Mouse (Mus musculus) kidney, postnatal 14 days (tissue): ENCODE data around the gene Isy1.

Experiments
- DNase-seq: peaks from one replicate; pipeline ENCODE4 v3.0.0; 2022; ENCODE audit warnings: mixed read lengths

Gene Isy1

DNA sequence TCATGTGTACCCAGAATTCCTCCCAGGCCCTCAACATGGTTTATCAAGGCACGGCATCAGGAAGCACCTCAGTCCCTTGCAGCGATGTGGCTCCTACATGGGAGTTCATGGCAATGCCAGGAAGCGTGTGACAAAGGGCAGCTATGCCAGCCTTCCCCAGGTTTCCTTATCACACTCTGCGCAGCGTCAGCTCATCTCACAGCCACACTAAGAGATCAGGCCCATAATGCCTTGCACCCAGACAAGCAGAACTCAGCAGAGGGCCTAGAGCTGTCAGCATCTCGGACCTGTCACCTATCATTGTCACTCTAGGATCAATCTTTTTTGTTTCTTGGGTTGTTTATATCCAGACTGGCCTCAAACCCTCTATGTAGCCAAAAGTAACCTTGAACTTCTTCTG lies 39.0 kb downstream of the Isy1 start:
- DNase-seq = no peak

DNA sequence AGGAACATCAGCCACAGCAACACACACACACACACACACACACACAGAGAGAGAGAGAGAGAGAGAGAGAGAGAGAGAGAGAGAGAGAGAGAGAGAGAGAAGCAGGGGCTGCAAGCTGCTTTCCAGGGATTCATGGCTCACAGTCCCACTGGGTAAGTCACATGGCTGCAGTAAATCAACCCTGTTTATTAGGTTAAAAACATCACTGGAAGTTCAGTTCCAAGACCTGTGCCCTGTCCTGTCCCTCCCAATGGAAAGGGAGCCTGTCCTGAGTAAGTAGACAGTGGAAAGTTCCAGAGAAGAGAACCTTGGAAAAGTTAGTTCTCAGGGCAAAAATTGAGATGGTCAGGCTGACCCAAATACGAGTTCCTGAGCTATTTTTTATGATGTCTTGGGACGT lies 41.3 kb downstream of the Isy1 start:
- DNase-seq = peak; percentile 39

DNA sequence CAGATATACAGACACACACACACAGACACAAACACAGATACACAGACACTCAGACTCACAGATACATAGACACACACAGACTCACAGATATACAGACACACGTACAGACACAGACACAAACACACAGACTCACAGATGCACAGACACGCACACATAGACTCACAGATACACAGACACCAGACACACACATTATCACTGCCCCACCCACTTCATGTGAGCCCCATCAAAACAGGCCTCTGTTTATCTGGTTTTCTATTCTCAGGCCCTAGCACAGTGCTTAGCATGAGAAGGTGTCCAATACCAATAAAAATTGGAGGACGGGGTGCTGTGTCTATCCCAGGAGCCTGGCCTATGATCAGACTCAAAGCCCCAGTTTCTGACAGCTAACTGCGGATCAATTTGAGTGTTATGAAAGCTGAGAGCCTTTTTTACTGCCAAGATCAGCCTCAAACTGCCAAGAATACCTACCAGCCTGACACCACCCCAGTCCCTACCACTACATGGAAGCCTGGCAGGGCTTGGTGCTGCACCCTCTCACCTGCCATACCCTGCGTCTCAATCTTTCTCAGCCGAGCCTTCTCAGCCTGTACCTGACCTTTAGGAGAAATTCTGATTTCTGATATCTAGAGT lies 42.2 kb downstream of the Isy1 start:
- no peak for DNase-seq

DNA sequence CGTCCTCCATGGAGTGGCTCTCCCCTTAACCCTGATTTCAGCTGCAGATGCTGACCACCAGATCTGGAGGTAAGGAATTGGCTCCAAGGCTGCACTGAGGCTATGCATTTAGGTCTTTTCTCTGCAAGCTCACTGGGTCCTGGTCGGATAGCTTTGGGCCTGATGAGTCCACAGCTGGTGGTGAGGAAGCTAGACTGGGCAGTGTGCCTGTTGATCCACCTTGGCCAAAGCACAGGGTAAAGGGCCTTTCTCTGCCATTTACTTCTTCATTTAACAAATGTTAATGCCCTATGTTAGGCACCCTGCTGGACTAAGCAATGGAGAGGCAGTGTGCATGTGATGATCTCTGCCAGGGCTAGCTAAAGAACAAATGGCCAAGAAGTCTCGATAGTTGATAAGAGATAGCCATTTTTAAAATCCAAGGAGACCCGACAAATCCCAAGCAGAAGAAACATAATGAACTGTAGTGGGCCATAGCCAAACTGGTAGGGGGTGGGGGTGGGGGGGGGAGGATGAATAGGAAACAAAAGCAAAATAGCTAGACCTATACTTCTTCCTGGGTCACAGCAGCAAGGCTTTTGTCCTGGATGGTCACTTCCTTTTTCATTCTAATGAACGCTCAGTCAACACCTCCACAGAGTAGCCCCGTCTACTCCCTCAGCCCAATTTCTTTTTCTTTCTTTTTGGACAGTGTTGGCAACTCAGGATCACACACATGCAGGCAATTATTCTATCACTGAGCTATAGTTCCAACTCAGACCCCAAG lies 43.0 kb downstream of the Isy1 start:
- DNase-seq = no peak

DNA sequence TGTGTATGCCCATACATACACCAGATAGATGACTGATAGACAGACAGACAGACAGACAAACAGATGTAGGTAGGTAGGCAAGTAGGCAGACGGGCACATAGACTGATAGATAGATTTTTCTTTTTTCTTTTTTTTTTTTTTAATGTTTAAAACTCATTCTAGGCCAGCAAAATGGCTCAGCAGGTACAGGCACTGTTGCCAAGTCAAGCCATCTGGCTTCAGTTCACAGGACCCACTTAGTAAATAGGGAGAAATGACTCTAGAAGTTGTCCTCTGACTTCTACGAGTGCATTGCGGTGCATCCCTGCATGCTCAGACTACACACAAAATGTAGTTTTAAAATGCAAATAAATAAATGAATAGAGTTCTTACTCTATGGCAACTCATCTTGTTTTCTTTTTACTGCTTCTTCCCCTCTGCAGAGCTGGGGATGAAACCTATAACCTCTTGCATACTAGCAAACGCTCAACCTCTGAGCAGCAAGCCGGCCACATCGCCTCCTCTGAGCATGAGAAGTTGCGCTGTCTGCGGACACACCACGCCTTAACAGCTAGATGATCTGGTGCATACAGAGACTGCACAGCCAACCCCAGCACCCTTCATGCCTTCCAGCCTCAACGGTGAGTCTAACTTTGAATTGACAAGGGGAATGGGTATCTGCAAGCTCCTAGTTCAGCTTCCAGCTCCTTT lies 44.6 kb downstream of the Isy1 start:
- DNase-seq = no peak

- DNase-seq = no peak
Measured at GRCm38 (mm10) chr6:87791826-87792225, 46.8 kb downstream of the Isy1 start.

GRCm38 (mm10) chr6:87790779-87791480 lies 47.7 kb downstream of the Isy1 start:
- DNase-seq = peak; percentile 35

- DNase-seq = no peak
Measured at GRCm38 (mm10) chr6:87789791-87790190, 48.8 kb downstream of the Isy1 start.

DNA sequence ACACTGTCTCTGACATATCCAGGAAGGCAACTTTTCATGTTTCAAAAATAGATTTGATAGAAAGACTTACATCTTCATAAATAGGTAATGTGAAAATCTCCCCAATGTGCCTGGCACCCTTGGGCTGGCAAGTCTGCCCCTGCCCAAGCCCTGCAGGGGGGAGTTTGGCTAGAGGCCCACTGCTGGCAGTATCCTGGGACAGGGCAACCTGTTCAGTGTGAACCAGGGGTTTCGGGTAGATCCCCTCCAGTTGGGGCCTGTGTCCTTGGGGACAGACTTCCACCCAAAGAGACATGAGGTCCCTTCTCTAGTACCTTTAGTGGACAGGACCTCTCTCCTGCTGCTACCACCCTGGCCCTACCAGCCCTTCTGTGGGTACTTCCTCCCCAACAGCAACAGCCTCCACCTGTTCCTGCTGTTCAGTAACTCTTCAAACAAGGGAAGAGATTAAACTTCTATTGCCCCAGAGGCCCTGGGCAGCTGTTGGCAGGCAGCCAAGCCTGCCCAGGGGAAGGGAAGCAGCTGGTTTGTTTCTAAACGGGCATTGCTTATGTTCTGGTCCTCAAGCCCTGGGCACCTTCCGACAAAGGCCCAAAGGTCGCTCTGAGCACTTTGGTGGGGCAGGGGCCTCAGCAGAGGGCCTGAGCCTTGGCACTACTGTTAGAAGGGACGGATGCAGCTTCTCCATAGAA lies 49.6 kb downstream of the Isy1 start:
- DNase-seq = peak; percentile 80

DNA sequence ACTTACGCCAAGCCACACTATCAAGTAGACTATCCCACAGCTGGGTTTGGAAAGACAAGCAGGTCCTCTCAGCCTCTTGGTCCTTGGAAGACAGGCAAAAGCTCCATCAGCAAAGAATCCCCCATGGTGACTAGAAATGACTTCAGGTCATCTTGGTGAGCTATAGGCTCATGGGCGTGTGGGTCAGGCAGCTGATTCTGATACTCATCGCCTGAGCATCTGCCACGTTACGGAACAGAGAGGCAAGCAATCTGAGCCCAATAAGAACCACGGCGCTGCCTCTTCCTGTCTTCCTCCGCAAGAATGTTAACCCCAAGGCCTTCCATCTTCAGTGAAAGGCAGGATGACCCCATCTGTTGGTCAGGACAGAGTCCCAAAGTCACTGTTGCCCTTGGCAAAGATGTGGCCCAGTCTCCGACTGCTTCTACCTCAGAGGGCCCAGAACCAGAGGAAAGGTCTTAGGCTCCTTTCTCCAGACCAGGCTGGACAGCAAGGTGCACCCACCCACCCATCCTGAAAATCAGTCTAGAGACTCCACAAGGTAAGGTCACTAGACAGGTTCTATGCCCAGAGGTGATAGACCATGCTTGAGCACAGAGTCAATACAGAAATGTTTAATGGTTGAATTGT lies 50.2 kb downstream of the Isy1 start:
- no peak for DNase-seq

DNA sequence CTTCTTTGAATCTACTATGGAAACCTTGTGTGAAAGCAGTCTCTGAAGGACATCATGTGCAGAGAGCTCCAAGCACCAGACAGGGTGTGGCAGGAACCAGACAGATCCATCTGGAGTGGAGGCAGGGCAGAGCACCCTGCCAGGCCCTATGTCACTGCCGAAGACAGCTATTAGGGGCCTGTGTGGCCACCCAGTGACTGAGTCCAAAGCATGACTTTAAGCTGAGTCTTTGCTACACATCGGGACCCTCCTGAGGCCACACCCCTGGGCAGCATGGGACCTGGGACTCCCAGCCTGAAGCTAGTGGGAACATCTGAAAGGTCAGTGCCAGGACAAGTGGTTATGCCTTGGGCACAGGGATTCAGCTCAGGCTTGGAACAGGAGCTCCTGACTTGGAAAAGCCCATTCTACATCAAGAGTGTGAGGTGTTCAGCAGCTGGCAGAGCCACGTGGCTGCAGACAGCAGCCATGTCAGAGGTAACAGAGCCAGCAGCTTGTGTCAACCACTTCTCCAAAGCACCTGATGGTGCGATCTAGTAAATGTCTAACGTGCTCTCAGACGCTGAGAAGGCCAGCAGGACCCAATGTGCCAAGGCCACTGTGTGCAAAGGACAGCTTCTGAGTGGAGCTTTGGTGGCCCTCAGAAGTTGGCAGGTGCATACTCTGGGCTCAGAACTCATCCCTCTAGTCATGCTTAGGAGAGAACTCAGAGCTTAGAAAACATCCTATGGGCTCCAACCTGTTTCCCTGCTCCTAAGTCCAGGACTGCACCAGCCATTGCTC lies 51.3 kb downstream of the Isy1 start:
- DNase-seq = no peak

- DNase-seq = no peak
Measured at GRCm38 (mm10) chr6:87786621-87787020, 52.0 kb downstream of the Isy1 start.

- DNase-seq = no peak
Measured at GRCm38 (mm10) chr6:87784033-87784432, 54.6 kb downstream of the Isy1 start.

DNA sequence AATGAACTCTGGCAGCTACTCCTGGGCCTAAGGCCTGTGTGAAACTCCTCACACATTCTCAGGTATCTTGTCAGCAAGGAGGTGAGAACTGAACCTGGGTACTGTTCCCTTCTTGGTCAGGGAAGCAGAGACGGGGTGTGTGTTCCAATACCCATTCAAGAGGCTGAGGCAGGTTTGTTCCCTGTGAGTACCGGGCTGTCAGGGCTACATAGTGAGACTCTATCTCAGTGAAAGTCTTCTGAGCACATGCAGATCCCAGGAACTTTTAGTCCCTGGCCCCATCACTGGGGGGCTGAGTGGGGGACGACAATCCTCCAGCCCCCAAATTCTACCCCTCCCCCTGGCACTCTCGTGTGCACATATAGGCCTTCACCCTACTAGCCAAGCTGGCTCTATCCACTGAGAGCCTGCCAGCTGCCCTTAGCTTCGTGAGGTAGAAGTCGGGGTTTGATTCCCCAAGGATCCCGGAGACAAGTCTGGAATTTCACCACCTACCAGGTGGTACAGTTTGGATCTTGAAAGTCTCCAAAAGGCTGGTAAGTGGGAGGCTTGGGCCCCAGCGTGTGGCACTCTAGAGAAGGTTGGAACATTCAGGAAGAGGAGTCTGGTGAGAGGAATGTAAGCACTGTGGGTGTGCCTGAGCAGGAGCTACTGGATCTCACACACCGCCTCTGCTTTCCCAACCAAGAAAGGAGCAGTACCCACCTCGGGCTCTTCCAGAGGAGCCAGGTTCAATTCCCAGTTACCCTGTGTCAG lies 57.9 kb downstream of the Isy1 start:
- DNase-seq = no peak

DNA sequence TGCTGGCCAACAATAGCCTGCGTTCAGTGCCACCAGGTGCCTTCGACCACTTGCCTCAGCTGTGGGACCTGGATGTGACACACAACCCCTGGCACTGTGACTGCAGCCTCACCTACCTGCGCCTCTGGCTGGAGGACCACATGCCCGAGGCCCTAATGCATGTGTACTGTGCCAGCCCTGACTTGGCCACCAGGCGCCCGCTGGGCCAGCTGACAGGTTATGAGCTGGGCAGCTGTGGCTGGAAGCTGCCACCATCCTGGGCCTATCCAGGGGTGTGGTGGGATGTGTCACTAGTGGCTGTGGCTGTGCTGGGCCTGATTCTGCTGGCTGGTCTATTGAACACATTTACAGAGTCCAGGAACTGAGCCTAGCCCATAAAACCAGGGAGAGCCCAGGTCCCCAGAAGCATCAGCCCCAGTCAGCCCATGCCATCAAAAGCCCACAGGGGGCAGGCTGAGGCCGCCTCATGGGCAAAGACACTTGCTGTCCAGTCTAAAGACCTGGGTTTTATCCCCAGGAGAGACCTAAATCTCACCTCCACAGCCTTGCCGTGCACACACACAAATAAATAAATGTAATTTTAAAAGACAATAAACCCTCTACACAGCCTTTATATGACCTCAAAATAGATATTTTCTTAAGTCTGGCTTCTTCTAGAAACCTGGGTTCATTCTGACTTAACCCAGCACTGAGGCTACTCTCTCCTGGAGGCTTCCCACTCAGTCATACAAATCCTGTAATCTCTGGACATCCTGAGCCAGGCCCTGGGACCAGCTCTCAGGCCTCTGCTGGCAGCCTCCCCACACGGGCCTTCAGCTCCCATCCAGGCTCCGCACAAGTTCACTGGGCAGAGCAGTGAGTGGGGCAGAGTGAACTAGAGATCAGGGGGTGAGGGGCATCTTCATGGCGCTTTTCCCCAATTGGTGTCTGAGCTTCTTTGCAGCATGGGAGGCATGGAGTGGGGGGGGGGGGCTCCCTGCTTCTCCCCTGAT lies 59.1 kb downstream of the Isy1 start:
- no peak for DNase-seq

DNA sequence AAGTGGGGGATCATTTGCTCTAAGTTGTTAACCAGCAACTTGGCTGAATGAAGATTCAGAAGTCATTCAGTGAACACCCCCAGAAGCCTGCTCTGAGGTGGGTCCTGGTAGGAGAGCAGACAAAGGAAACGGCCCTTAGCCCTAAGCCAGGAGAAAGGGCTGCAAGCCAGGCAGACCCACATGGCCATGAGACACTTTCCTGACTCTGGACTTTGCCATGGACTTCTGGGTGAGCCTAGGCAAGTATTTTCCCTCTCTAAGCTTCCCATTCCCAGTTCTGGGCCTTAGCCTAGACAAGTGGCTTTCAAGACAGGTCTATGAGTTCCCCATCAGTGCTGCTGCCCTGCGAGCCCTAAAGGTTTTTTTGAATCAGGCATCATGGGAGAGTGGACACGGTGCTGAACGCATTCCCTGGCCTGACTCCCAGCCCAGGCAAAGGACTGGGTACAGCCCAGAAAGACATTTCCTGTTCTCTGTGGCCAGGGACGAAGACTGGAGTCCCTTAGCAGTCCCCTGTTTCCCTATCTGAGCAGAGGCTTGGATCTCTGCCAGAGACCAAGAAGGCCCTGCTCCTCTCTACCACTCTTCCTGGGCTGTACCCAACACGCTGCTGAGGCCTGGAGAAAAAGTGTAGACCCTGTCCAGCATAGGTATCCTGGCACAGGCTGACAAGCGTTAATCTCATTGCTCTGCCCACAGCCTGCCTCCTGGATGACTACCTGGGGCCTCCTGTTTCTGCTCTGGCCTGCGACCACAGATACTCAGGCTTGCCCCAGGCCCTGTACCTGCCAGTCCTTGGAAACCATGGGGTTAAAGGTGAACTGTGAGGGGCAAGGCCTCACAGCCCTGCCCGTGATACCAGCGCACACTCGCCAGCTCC lies 60.1 kb downstream of the Isy1 start:
- peak; percentile 54 for DNase-seq

DNA sequence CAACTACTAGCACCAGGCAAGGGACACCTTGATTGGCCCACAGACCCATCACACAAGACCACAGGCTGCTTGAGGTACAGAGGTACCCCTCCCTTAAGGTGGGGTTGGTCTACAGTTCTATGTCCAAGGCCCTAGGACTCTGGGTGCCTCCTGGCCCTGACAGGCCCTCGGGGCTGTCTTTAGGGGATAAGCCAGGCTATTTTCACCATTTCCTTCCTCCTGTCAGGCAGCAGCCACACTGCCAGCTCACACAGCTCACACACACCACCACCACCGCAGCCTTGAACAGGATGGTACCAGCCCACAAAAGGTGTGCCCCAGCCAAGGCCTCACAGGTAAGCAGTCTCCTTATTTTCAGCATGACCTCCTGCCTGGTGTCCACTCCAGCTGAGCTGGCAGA lies 60.8 kb downstream of the Isy1 start, which contains the start of gene Gp9:
TSS of gene Gp9 (plus strand) at position 231 of the 400 bp plus-strand sequence.
- DNase-seq = no peak

DNA sequence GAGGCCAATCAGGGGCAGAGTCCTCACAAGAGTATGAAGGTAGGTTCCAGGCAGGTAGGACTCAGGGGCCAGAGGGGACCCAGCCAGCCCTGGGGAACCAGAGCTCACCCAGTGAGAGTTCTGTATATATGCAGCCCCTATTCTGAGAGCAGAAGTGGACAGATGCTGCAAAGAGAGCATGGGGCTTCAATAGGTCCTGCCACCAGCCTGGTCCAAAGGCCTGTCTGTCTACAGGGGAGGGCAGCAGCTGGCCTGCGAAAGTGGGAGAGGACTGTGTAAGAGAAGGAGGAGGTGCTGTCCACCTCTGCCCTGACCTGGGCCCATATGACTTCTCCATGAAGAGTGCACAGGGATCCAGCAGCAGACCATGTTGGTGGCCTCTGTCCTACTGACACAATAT lies 61.9 kb downstream of the Isy1 start:
- DNase-seq = no peak
